Mouse (Mus musculus) CD4-positive, CD25-positive, alpha-beta regulatory T cell, adult 2 months (primary cell): ENCODE measurements around the gene Slc25a1.
A peak's percentile ranks its signal among the peaks of the same experiment; 100 is the strongest.
"Not testable (repeated sequence)": the region's sequence is repeated elsewhere in the genome, so short reads cannot be mapped to it uniquely, and the experiment has no call there.

Experiments used
- DNase-seq: peaks from one replicate; pipeline ENCODE4 v3.0.0-alpha.2; 2012; ENCODE audit warnings: low read depth, low spot score

Slc25a1 gene

DNA sequence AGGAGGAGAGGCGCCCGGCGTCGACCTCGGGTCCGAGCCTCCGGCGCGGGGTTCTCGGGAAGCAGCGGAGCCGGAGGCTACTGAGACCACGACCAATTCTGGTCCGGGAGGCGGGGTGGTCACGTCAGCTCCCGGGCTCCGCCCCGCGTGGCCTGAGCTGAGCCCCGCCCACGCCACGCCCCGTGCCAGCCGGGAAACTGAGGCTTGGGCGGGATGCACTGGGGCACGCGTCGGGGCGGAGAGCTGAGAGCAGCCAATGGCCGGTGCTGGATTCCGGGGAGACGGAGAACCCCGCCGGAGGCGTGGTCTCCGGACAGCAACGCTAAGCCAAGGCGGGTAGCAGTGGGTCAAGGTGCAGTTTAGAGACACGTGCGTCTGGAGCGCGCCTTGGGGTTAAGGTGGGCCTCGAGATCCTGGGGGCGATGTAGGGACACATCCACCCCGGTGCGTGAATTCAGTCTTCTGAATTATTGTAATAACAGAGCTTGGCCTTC, at the start of gene Slc25a1:
Gene Slc25a1, minus strand, starts transcription at position 133 of the 494 bp plus-strand sequence.
- peak; percentile 69 for DNase-seq

DNA sequence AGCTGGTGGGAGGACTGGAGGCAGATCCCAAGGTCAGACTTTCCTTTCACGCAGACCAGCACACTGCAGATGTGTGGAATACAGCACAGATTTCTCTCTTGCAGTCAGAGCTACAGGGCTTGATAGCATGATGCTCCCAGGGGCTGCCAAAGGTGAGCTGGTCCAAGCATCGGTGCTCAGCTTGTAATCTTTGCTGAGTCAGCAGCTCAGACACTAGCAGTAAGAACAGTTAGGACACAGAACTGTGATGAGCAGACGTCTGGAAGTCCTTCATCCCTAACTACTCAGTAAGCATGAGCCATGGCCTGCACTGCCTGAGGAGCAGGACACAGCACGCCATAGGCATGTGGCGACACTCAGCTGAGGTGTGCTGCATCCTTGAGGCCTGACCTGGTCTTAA, 43.8 kb upstream of the Slc25a1 start:
- DNase-seq = no peak

DNA sequence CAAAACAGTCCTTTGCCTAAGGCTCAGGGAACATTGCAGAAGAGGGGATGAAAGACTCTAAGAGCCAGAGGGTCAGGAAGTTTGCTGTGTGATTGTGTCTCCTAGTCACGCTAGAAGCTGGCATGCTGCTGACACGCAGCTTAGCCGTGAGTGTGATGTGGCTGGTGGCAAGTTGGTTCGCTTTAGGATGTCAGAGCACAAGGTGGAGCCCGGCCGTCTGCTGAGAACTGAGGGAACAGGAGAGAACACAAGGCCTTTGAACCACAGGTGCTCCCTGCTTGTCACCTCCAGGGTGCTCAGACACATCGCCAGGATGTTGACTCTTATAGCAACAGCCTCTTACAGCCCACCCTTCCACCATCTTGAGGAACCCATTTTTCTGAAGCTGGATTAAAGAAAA, 34.1 kb upstream of the Slc25a1 start:
- no peak for DNase-seq

DNA sequence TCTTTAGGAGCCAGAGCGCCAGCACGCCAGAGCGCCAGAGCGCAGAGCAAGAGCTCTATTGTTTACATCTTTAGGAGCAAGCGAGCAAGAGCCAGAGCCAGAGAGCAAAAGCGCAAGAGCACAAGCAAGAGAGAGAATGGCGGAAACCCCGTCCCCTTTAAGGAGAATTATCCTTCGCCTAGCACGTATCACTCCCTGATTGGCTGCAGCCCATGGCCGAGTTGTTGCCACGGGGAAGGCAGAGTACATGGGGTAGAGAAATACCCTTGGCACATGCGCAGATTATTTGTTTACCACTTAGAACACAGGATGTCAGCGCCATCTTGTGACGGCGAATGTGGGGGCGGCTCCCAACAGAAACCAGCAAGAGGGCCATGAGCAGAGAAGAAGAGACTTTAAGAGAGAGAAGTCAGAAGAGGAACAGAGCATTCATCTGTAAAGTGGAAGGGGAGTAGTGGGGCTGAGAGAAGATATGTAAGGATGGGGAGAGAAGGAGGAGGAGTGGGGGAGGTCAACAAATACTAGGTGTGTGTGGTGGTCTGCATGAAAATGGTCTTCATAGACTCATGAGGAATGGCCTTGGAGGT, 28.1 kb upstream of the Slc25a1 start:
- not testable (repeated sequence) for DNase-seq

DNA sequence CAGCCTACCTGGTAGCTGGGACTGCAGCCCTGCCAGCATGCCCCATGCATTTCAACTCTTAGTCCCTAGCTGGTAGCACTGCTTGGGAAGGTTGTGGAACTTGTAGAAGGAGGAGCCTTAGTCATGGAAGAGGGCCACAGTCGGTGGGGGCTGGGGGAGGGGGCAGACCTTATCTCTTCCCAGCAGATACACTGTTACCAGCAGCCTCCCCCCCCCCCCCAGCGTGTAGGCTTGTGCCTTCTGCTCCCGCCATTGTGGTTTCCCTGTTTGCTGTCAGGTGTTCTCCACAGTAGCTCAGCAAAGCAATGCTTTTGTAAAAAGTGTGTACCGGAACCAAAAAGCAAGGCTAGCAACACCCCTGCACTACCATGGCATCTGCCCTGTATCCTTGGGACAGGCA, 23.6 kb upstream of the Slc25a1 start:
- no peak for DNase-seq

DNA sequence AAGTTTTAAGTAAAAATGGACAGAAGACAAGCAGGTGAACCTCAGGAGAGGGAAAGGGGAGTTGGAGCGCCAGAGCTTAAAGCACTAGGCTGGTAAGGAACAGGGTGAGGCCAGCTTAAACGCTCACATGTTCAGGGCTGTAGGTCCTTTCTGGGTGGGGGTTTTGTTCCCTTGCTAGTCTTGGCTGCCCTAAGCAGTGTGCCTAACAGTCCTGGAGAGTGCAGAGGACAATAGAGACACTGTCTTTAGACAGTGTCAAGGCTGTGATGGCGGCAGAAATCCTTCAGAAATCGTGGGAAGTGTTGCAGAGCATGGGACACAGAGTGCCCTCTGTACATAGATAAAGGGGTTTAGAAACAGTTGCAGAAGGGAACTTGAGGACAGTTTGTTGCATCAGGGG, 22.0 kb upstream of the Slc25a1 start:
- DNase-seq = no peak

DNA sequence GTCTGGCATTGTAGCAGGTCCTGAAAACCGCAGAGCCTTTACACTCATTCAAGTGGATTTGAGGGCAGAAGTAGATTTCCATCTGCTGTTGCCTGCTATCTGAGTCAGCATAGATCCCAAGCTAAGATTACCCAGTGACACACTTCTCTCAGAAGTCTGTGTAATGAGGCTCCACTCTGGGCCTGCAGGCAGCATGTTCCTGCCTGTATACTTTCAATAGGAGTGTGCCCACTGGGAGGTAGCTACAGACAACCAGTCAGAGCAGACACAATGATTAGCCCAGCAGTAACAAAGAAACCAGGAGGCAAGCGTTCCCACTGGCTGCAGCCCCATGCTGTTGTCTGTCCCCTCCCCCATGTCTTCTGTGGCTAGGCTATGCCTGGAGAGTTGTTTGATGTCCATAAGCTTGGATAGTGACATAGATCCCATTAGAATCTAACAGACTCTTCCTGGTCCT, 21.4 kb upstream of the Slc25a1 start:
- no peak for DNase-seq

DNA sequence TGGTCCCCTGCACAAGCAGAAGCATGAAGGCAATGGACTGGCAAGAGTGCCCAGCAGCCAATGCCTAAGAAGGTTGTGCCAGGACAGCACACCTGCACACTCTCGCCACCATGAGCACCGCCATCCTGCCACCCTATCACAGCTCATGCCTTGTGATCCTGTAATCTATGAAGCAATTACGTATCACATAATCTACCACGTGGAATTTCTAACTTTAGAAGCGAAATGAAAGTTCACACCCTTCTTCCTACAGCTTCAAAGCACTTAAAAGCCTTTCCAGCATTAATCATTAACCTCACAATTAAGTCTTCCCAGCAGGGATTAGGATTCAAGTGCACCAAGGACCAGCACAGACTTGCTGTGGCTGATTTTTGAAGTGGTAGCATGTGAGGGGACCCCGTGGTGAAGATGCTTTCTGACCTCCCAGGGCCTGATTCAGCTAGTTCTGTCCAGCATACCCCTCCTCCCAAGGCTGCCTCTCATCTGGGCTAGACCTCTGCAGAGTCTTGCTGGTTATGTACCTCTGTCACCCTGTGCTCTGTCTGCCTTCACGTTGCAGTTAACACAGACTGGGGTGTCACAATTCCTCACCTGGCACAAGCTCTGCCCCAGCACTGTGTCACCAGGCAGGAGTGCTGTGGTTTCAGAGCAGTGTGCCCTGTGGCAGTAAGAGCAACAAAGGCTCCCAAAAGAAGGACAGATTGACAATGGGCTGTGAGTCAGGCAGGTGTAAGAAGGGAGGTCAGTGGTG, 17.2 kb upstream of the Slc25a1 start:
- DNase-seq = no peak

DNA sequence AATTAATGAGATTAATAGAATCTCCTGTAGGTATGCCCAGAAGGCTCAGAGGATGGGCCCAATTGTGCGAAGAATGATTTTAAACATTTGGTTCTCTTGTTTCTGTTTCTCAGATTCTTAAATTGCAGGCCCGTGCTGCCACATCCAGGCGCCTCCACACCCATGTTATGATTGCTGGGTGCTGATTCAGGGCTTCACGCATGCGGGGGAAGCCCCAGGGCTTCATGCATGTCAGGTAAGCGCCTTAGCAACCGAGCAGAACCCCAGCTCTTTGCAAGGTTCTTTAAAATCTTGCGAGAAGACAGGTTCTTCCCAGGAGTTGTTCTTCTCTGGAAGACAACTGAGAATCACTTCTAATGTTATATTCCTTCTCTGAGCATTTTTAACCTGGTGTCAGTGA, 15.4 kb upstream of the Slc25a1 start:
- no peak for DNase-seq

DNA sequence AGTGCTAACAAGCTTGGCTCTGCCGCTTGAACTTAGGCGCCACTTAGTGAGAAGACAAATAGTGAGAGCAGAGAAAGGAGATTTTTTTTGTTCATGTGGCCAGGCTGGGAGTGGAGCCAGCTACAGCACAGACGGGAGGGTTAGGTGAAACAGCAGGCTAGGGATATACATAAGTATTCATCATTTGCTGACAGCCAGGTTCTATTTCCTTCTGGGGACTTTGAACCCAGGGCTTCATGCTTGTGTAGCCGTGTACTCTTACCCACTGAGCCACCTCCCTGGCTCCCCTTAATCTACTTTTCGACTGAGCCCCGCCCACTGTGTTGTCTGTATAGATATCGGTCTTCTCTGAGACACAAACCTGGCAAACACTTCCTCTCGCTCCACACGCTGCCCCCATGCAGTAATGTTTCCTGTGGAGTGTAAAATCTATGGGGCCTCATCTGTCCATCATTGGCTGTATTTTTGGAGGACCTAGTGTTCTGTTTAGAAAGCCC, 11.3 kb upstream of the Slc25a1 start:
- no peak for DNase-seq

DNA sequence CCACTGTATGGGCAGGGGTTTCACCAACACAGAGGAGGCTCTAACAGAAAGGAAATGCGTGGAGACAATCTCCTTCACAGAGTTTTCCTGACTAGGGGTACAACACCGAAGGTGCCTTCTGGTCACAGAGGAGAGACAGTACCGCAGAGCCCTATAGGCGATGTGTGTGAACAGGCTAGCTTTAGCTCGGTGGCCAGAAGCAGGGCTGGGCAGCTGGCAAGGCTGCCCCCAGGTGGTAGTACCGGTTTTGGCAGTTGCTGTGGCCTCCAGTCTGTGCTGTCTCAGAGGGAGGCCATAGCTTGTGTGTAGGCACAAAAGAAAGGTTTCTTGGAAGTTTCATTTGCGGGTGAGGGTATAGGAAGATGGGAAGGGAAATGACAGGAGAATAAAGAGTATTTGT, 10.8 kb upstream of the Slc25a1 start:
- peak; percentile 85 for DNase-seq

DNA sequence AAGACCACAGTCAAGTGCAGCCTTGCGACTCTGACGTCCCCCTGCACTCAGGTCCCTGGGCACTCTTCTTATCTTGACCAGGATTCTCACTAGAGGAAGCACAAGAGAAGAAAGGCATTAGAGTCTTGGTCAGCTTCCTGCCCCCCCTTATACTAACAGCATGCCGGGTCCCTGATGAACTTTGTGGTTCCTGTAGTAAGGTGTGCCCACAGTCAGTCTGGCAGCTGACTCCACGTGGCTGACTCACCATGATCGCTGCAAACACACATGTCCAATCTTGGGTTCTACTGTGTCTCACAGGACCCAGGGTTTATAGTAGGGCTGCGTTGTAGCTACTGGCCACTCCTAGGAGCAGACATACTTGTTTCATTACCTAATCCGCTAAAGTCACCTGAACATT, 10.2 kb upstream of the Slc25a1 start:
- no peak for DNase-seq

DNA sequence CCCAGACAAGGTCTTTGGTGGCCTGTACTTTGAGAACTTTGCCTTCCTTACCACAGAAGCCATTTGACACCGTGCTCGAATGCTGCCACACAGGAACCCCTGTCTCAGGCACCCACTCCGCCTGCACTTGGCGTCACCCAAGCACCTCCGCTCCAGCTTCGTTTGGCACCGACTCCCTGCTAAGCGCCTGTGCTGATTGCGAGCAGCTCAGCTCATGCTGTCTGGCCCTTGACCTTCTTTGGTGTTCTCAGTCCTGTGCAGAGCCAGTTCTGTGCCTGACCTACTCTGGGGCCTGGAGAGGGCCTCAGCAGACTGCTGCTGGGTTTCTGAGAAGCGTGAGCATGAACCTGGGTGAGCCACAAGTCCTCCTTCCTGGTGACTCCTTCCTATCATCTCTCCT, 8.8 kb upstream of the Slc25a1 start:
- no peak for DNase-seq

DNA sequence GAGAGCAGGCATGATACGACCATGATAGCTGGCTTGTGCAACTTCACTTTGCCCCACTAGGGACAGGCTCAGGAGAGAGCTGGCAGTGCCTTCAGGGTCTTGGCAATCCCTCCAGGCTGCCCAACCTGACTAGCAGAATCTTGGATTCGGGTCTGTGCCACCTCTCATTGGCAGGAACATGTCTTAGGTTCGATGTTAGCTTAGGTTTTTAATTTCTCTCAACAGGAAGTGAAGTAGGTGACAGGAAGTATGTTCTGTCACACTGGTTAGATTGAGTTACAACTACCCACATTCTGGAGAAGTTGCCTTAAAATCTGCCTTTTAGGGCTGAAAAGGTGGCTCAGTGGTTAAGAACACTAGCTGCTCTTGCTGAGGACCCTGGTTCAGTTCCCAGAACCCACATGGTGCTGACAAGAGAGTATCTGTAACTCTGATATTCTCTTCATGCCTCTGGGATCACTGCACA, 6.5 kb upstream of the Slc25a1 start:
- DNase-seq = peak; percentile 39

DNA sequence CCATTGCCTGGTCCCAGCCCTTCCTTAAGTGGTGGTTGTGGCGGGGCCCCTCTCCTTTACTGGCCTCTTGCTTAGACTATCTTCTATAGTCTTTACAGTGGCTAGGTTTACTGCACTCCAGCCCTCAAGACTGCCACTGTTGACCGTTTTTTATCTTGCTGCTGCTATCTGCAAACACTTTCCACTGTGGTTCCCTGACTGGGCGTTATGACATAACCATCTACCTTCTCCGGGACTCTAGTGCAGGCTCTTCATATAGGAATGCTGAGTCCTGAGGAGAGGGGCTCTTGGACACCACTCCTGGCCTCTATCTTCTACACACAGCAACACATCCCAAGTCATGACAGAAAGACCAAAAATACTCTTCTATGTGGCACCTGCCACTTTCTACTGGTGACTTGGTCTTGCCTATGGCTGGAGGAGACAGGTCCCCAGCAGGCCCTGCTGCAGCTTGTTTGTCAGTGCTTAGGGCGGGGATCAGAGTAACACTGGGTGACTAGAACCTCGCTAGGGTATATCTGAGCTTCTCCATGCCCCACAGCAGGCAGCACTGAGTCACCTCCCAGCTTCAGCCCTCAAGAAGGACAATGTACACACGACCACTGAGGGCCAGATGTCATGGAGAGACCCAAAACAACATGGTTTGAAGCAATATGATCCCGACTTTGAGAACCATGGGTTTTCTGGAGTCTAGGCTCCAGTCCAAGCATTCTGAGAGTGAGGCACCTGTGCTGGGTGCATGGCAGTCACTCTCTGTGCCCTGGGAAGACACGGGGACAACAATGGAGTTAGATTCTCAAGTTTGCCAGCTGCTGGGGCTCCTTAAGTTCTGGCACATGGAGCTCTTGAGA, 5.8 kb upstream of the Slc25a1 start:
- DNase-seq = no peak

DNA sequence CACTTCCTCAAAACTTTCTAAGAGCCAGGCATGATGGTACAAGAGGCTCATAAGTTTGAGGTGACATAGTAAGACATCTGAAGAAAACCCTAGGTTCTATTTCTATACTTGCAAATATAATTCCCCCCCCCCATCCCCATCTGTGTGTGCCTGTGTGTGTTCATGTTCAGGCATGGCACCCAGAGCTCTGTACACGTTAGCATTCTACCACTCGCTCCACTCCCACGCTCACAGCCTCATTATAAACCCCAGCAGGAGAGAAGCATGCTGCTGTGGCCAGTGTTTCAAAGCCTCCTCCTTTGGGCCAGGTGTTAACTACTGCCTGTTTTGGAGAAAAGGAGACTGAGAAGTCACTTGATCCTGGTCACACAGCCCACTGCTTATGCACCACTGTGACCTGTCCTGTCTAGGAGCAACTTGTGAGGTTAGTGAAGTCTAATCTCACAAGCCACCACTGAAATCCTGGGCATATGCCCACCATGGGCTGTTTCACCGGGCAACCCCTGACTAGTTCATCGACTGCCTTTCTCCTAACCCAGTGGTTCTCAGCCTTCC, 4.0 kb upstream of the Slc25a1 start:
- no peak for DNase-seq

DNA sequence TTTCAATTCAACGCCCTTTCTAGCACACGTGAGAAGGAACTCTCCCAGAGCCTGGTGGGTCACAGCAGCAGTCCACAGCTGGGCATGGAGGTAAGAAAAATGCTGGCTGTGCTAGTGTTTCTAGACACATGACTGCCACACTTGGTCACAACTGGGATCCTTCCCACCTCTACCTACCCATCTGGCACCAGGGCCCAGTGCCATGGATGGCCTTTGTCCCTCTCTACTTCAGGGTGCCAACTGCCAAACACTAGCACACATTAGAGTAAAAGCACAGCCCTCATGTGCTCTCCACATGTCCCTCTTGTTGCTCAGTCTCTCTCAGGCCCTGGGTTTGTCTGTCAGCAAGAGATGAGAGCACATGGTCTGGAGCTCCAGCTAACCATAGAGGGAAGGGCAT, 1.6 kb upstream of the Slc25a1 start:
- no peak for DNase-seq

DNA sequence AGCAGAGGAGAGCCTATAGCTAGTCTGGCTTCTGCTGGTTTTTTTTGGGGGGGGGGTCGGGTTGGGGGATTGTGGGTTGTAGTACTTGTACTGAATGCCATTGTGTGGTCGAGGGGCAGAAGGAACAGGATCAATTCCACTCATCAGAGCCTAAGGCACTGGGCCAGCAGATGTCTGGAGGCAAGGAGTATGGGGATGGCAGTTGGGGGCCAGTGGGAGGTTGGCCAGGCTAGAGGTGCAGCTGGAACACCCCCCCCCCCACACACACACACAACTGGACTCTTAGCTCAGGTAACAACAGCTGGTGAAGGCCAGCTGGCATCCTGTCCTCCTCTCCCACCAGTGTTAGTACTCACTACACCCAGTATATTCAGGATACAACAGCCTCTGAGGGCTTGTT, 1.2 kb upstream of the Slc25a1 start:
- DNase-seq = no peak

DNA sequence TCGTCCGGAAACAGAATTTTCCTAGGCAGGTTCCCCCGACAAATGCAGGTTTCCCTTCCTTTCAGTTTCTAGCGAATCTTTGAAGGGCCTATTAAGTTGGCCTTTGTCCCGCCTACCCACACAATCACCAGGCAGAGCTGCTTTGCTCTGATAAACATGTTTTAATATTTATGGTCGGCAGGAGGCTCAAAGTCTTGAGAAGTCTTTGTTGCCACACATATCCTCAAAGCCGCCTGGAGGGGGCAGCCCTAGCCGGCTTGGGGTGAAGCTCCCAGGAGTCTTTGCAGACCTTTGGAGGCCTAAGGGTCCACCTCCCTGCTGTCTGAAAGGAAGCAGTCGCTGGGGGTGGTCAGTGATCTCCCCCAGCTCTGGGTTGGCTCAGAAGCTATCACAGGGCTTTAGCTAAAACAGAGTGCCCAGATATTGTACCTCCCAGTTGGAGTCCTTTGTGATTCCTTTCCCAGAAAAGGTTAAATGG, 647 bp upstream of the Slc25a1 start:
- DNase-seq = peak; percentile 91

DNA sequence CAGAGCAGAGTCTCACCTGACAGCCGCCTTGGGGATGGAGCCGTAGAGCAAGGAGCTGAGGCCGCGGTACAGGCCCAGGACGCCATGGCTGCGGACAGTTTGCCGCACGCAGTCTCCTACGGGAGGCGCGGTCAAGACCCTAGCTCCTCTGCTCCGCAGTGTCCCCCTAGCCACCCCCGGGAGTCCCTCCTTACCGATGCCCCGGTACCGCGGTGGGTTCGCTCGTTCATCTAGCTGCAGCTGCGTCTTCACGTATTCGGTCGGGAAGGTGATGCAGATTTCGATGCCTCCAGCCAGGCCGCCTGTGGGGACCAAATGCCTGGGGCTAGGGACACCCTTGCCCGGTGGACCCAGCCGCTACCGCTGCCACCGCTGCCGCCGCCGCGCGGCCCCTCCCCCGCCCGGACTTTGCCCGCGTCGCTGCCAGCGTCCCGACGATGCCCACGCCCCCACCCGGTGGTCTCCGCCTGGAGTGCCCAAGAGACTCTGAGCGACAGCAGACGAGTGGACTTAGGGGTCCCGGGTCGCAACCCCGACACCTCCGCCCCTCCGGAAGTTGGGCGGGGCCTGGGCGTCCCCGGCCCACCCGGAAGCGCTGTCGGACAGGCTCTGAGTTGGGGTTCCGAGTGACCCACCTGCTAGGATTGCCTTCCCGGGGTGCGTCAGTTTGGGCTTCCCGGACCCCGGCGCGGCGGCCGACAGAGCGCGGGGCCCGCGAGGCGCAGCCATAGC, 502 bp downstream of the Slc25a1 start:
- DNase-seq = peak; percentile 59

DNA sequence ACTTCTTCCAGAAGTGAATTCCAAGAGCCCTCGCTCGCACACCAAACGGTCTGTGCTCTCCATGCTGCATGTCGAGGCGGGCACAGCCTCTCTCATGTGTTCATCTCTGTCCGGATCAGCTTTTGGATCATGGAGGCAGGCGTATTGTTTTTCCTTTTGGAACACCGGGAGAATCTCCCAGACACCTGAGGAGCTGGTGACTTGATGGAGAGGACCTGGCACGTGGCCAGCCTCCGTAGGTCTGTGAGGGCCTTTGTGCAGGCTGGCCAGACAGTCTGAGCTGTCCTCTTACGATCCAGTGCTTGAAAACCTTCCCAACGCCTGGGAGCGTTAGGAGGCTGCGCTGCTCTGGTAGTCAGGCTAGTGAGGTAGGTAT, 5.9 kb downstream of the Slc25a1 start:
- no peak for DNase-seq
